In the genomic region with DNA sequence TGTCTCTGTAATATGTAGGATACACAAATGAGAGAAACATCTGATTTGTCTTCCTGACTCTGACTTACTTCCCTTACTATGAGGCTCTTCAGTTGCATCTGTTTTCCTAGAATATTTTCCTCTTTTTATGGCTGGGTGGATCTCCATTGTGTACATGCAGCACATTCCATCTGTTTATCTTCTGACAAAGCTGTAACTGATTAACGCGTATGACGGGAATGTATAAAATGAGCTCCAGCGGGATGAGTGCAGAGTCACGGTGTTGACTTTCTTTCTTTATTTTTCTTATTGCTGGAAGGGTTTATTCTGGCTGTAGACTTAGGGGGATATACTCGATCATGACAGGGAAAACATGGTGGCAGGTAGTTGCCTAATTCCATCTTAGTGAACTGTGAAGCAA, we compare ENCODE assay signal across 28 mouse cellular contexts.
A peak's percentile ranks its signal among the peaks of the same experiment; 100 is the strongest.
DNase-seq lines count a peak whose midpoint lies in the region; ATAC-seq and TF ChIP-seq lines count a peak whose summit lies in the region.
"Had no signal": no experiment of that assay in that cellular context is flagged by ENCODE, and none has a peak within 500 bp of the region (broad histone marks: within the 10 kb centered on the region; RNA-seq: fewer than 3 reads in every experiment).

No protein-coding gene starts in this region.

- intact Hi-C loops in gastrocnemius, adult 2 months (cut with DNase I), result no loop called here

- H3K4me2 ChIP-seq in kidney, postnatal 0 days (ENCODE audit: low read length), result no peak overlapping the region
- H3K4me2 ChIP-seq in kidney, embryonic 14.5 days (replicated peaks; ENCODE audit: low read depth, low read length), result no peak overlapping the region
- H3K4me2 ChIP-seq in intestine, embryonic 14.5 days (ENCODE audit: low read length), result no peak overlapping the region
- no peak overlapping the region for H3K4me2 ChIP-seq in intestine, postnatal 0 days (replicated peaks; ENCODE audit: low read depth)
- H3K4me2 ChIP-seq: embryonic facial prominence, embryonic 13.5 days; forebrain, embryonic 13.5 days; heart, embryonic 12.5 days; heart, embryonic 15.5 days; hindbrain, embryonic 13.5 days had no signal

- H3K9me3 ChIP-seq in kidney, postnatal 0 days (replicated peaks; ENCODE audit: low read length), result no peaks in the 10 kb centered on the region
- no peaks in the 10 kb centered on the region for H3K9me3 ChIP-seq in kidney, embryonic 14.5 days (ENCODE audit: control insufficient read depth, low read length)
- no peaks in the 10 kb centered on the region for H3K9me3 ChIP-seq in intestine, embryonic 14.5 days (ENCODE audit: control insufficient read depth, low read length)
- H3K9me3 ChIP-seq in intestine, postnatal 0 days (ENCODE audit: control insufficient read depth), result no peaks in the 10 kb centered on the region
- H3K9me3 ChIP-seq: embryonic facial prominence, embryonic 13.5 days; forebrain, embryonic 10.5 days; forebrain, embryonic 13.5 days; heart, embryonic 15.5 days; hindbrain, embryonic 10.5 days; hindbrain, embryonic 13.5 days had no signal

- no peaks in the 10 kb centered on the region for H3K4me1 ChIP-seq in kidney, postnatal 0 days (replicated peaks; ENCODE audit: insufficient read depth, low read length)
- H3K4me1 ChIP-seq in kidney, embryonic 14.5 days (ENCODE audit: control insufficient read depth, insufficient read depth, low read length), result no peaks in the 10 kb centered on the region
- H3K4me1 ChIP-seq in intestine, embryonic 14.5 days (replicated peaks; ENCODE audit: control insufficient read depth, insufficient read depth, low read length), result no peaks in the 10 kb centered on the region
- H3K4me1 ChIP-seq in intestine, postnatal 0 days (replicated peaks; ENCODE audit: control insufficient read depth, insufficient read depth, low read length), result 0 out of 2 replicates have a peak, but pooled peaks cover 3% of the 10 kb centered on the region
- H3K4me1 ChIP-seq: embryonic facial prominence, embryonic 13.5 days; forebrain, embryonic 13.5 days; heart, embryonic 12.5 days; heart, embryonic 15.5 days; hindbrain, embryonic 10.5 days; hindbrain, embryonic 13.5 days had no signal

- peak; percentile 22 for DNase-seq in kidney, postnatal 0 days (ENCODE audit: low spot score)
- no peak for DNase-seq in intestine, embryonic 14.5 days (ENCODE audit: low spot score)
- no peak for DNase-seq in embryo, embryonic 10 days (ENCODE audit: low spot score)
- no peak for DNase-seq in gastrocnemius, adult 2 months
- DNase-seq in testis, postnatal 14 days (ENCODE audit: low spot score), result no peak
- DNase-seq: adrenal gland, adult 8-10 months; adrenal gland, postnatal 25 days; cerebellum, adult 18-20 months; cerebellum, adult 9-10 months; cerebellum, postnatal 14 days; forebrain, postnatal 0 days; gastrocnemius, postnatal 14 days; heart, adult 11 months; heart, postnatal 10 days; heart, postnatal 36 days; kidney, adult 18-20 months had no signal

- H3K27ac ChIP-seq in kidney, postnatal 0 days, result no peak overlapping the region
- H3K27ac ChIP-seq in kidney, embryonic 14.5 days (ENCODE audit: low read depth, low read length), result no peak overlapping the region
- no peak overlapping the region for H3K27ac ChIP-seq in intestine, embryonic 14.5 days (ENCODE audit: low read depth)
- no peak overlapping the region for H3K27ac ChIP-seq in intestine, postnatal 0 days (ENCODE audit: low read depth, low read length)
- H3K27ac ChIP-seq in gastrocnemius, adult 2 months, result no peak overlapping the region
- H3K27ac ChIP-seq: embryonic facial prominence, embryonic 13.5 days; forebrain, embryonic 10.5 days; forebrain, embryonic 13.5 days; heart, embryonic 15.5 days; hindbrain, embryonic 10.5 days; hindbrain, embryonic 13.5 days had no signal

- no peak for TF ChIP-seq CTCF in kidney, postnatal 0 days (IDR thresholded peaks at IDR 0.05; ENCODE audit: low read depth)
- TF ChIP-seq CTCF in intestine, postnatal 0 days (IDR thresholded peaks at IDR 0.05; ENCODE audit: low read depth), result no peak
- no peak for TF ChIP-seq CTCF in gastrocnemius, adult 2 months (IDR thresholded peaks at IDR 0.05)

- ATAC-seq in kidney, postnatal 0 days (replicated peaks; ENCODE audit: low FRiP score, low read depth), result peak; percentile 66
- ATAC-seq in kidney, embryonic 14.5 days (ENCODE audit: low FRiP score, low TSS enrichment), result no peak
- peak; percentile 72 for ATAC-seq in intestine, embryonic 14.5 days (replicated peaks; ENCODE audit: low FRiP score, low TSS enrichment, low read depth)
- peak; percentile 90 for ATAC-seq in intestine, postnatal 0 days
- ATAC-seq: activated CD4-positive, CD25-positive, alpha-beta regulatory T cell, adult 4 months; CD4-positive, CD25-positive, alpha-beta regulatory T cell, adult 4 months; forebrain, embryonic 13.5 days; forebrain, postnatal 0 days; hindbrain, embryonic 16.5 days had no signal

- H3K27me3 ChIP-seq in kidney, postnatal 0 days (ENCODE audit: insufficient read depth, low read length), result no peaks in the 10 kb centered on the region
- H3K27me3 ChIP-seq in kidney, embryonic 14.5 days (ENCODE audit: control insufficient read depth, insufficient read depth, low read length), result no peaks in the 10 kb centered on the region
- H3K27me3 ChIP-seq in intestine, embryonic 14.5 days (replicated peaks; ENCODE audit: control insufficient read depth, insufficient read depth, low read length), result no peaks in the 10 kb centered on the region
- no peaks in the 10 kb centered on the region for H3K27me3 ChIP-seq in intestine, postnatal 0 days (replicated peaks; ENCODE audit: control insufficient read depth, insufficient read depth, low read length)
- H3K27me3 ChIP-seq: embryonic facial prominence, embryonic 13.5 days; forebrain, embryonic 13.5 days; heart, embryonic 12.5 days; heart, embryonic 15.5 days; hindbrain, embryonic 13.5 days had no signal

- H3K9ac ChIP-seq in kidney, postnatal 0 days (ENCODE audit: low read depth, low read length), result no peak overlapping the region
- H3K9ac ChIP-seq in kidney, embryonic 14.5 days (ENCODE audit: low read depth, low read length), result no peak overlapping the region
- no peak overlapping the region for H3K9ac ChIP-seq in intestine, embryonic 14.5 days (ENCODE audit: low read length)
- no peak overlapping the region for H3K9ac ChIP-seq in intestine, postnatal 0 days (ENCODE audit: low read depth, low read length)
- H3K9ac ChIP-seq: embryonic facial prominence, embryonic 13.5 days; forebrain, embryonic 13.5 days; forebrain, postnatal 0 days; heart, embryonic 12.5 days; heart, embryonic 15.5 days; hindbrain, embryonic 13.5 days had no signal

- H3K36me3 ChIP-seq in kidney, postnatal 0 days (ENCODE audit: insufficient read depth, low read length), result no peaks in the 10 kb centered on the region
- H3K36me3 ChIP-seq in kidney, embryonic 14.5 days (ENCODE audit: control insufficient read depth, insufficient read depth, low read length), result no peaks in the 10 kb centered on the region
- H3K36me3 ChIP-seq in intestine, embryonic 14.5 days (ENCODE audit: control insufficient read depth, insufficient read depth, low read length), result no peaks in the 10 kb centered on the region
- no peaks in the 10 kb centered on the region for H3K36me3 ChIP-seq in intestine, postnatal 0 days (ENCODE audit: control insufficient read depth, insufficient read depth)
- H3K36me3 ChIP-seq: embryonic facial prominence, embryonic 13.5 days; forebrain, embryonic 10.5 days; heart, embryonic 12.5 days; heart, embryonic 15.5 days; hindbrain, embryonic 10.5 days; hindbrain, embryonic 13.5 days had no signal

- H3K4me3 ChIP-seq in kidney, postnatal 0 days (replicated peaks; ENCODE audit: low read depth, low read length), result no peak overlapping the region
- H3K4me3 ChIP-seq in kidney, embryonic 14.5 days (ENCODE audit: low read length), result no peak overlapping the region
- no peak overlapping the region for H3K4me3 ChIP-seq in intestine, embryonic 14.5 days (ENCODE audit: low read depth, low read length)
- H3K4me3 ChIP-seq in intestine, postnatal 0 days (ENCODE audit: low read depth, low read length), result no peak overlapping the region
- H3K4me3 ChIP-seq in gastrocnemius, adult 2 months, result no peak overlapping the region
- H3K4me3 ChIP-seq: embryonic facial prominence, embryonic 13.5 days; forebrain, embryonic 10.5 days; forebrain, embryonic 13.5 days; heart, embryonic 12.5 days; heart, embryonic 15.5 days; hindbrain, embryonic 10.5 days; hindbrain, embryonic 13.5 days had no signal

- WGBS in kidney, postnatal 0 days, result 65% methylated on average over 6 of the region's 6 CpGs
- 76% methylated on average over 6 of the region's 6 CpGs for WGBS in kidney, embryonic 14.5 days
- 46% methylated on average over 6 of the region's 6 CpGs for WGBS in intestine, embryonic 14.5 days
- 33% methylated on average over 6 of the region's 6 CpGs for WGBS in intestine, postnatal 0 days
